Mouse (Mus musculus): ENCODE measurements at regions not wholly inside any gene's neighbourhood (a gene's known extent, or its start where the extent isn't known, plus 50 kb on each side); places are given as distances from the start of the nearest gene placed in this dataset.
A peak's percentile ranks its signal among the peaks of the same experiment; 100 is the strongest.
"Not testable (repeated sequence)": the region's sequence is repeated elsewhere in the genome, so short reads cannot be mapped to it uniquely, and the experiment has no call there.

- no peak for DNase-seq (ENCODE audit: low spot score in 2 of 2)
Observed at GRCm38 (mm10) chr17:59179018-59179417, 165.8 kb upstream of the Nudt12 start.

DNA sequence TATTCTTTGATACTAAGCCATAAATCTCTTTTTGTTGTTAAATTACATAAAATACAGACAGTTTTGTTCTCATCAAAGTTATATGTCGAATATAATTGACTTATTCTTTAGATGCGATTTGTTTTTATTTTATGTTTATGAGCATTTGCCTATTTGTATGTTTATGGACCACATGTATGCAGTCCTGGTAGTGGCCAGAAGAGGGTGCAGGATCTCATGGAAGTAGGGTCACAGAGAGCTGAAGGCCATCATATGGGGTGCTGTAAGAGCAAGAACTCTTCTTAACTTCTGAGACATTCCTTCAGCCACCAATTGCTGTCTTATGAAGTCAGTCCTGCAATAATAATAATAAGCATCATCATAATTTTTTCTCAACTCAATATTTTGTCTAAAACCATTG lies 143.2 kb upstream of the Nudt12 start:
- no peak for DNase-seq (ENCODE audit: low spot score in 2 of 2)

DNA sequence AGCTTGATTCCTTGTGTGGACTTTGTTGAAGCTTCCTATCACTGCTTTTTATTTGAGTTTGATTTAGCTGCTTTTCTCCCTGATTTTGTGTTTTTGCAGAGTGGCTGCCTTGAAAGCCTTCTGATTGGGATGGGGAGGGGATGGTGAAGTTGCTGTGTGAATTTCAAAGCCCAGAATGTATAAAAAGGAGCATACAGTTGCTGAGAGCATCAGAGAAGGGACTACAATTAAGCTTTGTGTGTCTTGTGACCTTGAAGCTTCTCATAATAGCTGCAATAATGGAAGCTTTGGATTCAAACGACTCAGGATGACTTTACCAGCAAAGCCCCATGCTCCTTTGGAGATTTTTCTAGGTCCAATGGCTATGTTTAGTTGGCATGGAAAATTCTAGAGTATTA lies 130.6 kb upstream of the Nudt12 start:
- DNase-seq (ENCODE audit: low spot score in 2 of 2) = no peak

DNA sequence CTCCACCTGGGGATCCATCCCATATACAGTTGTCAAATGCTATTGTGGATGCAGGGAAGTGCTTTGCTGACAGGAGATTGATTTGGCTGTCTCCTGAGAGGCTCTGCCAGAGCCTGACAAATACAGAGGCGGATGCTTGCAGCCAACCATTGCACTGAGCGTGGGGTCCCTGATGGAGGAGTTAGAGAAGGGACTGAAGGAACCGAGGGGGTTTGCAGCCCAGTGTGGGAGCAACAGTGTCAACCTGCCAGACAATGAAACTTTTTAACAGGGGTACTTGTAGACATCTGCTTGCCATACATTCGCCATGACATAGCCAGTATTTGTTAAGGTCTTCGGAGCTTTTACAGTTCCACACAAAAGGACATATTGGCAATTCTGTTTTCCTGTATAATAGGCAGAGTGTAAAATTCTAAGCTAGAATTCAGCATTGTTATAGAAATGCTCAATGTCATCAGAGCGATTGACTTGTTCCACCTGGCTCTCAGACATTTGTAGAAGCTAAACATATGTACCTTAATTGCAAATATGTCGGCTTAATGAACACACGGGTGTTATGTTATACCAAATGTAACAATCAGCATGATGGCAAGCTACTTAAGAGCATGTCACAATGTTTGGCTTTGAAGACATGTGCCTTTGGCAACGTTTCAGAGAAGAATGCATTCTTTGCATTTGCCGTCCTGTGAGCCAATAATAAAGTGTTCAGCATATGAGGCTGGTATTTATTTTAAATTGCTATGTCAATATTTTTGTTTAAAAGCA lies 130.0 kb upstream of the Nudt12 start:
- no peak for DNase-seq (ENCODE audit: low spot score in 2 of 2)

- DNase-seq (ENCODE audit: low spot score in 2 of 2) = no peak
Observed at GRCm38 (mm10) chr17:59138791-59139190, 125.6 kb upstream of the Nudt12 start.

GRCm38 (mm10) chr17:59099376-59099775 lies 86.2 kb upstream of the Nudt12 start:
- DNase-seq (ENCODE audit: low spot score in 2 of 2) = peak in 1 of 2 experiments; percentile 13

- DNase-seq (ENCODE audit: low spot score in 2 of 2) = not testable (repeated sequence)
Observed at GRCm38 (mm10) chr17:59076846-59077245, 63.7 kb upstream of the Nudt12 start.

DNA sequence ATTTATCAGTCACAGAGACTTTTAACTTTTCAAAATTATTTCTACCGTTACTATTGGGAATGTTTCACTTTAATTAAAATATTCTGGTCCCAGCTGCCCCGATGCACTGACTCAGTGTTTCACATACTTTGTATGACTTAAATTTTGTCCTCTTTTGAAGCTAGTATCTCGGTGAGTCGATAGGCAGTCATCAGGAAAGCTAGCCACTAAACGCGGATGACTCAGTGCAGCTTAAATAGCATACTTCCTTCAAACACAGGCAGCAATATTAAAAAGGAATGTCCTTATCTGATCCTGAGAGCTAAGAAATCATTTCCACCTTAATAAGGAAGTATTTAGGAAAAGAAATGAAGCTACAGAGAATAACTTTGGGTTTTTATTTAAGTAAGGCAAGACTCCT lies 63.2 kb upstream of the Nudt12 start:
- not testable (repeated sequence) for DNase-seq (ENCODE audit: low spot score in 2 of 2)

All from frontal cortex, postnatal 10 days (tissue).